Mouse (Mus musculus) Patski (cell line): ENCODE results near the gene A730049H05Rik. TPM values are rescaled to one million over a fixed set of nuclear protein-coding genes. Genes with fewer than 3 reads are reported as not detected.

ENCODE experiments used
- ATAC-seq: fragments of 100-300 bp; one replicate; pipeline ENCODE4 v1.8.0; 2021
- CTCF ChIA-PET: fragments of 350-600 bp; sonication (Branson Sonifier 250); formaldehyde crosslinking; loops from one replicate; lab custom pipeline; 2022; ENCODE audit warnings: inconsistent platforms; lab: Charles Lee
- POLR2A ChIA-PET: fragments of 350-600 bp; sonication (Branson Sonifier 250); formaldehyde crosslinking; loops from one replicate; lab custom pipeline; 2022; ENCODE audit warnings: antibody characterized with exemption, inconsistent platforms; lab: Charles Lee
- DNase-seq: peaks from one replicate; pipeline ENCODE4 v3.0.0-alpha.2; 2011; ENCODE audit warnings: low read depth, low spot score
- H3K27me3 ChIP-seq: fragments of 371-371 bp; one replicate; pipeline ENCODE4 v1.5.1; 2021
- CTCF ChIP-seq: fragments of 100-300 bp; IDR thresholded peaks from one replicate; pipeline ENCODE4 v1.5.1; 2021
- in situ Hi-C: fragments of 300-500 bp; cut with MboI; formaldehyde crosslinking; loops from 3 replicates; pipeline ENCODE4 v1.11.1; 2018; ENCODE audit warnings: low pct_unique_long_range_greater_than_20kb, mixed read lengths
- polyA plus RNA-seq: library from polyadenylated mRNA; unstranded; gene quantifications from one replicate; pipeline ENCODE4 v1.2.3, GENCODE M21; 2021

The A730049H05Rik gene
- polyA plus RNA-seq, 1 experiment from 2014 or later = 0.59 TPM

- in situ Hi-C loops = no loop called here
- TF ChIP-seq CTCF = no peak
- no peaks in the 10 kb centered on the region for H3K27me3 ChIP-seq
- ChIA-PET POLR2A (no interaction called here), CTCF (interaction anchor here (1.4 kb wide), 1 partner anchor 12 kb away, joined by 4 read pairs; no protein-coding TSS in a partner anchor)
- ATAC-seq = no peak
- DNase-seq = no peak
Measured at GRCm38 (mm10) chr6:92854873-92855272, 38.6 kb downstream of the A730049H05Rik start.

DNA sequence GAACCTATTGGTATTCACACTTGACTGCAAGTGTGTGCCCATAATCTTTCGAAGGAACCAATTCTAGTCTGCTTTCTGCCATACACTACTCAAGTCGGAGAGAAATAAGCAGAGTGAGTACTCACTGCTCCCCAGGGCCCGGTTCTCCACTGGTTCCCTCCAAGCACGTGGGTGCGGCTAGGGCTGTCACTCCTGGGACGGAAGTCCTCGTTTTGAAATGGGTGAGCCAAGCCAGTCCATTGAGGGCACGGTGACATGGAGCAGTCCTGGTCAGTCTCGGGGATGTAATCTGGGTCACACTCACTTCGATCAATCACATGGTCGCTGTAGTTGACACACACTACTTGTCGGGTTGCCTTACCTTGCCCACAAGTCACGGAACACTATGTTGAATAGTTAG is 41.5 kb downstream of the A730049H05Rik start:
- no peak for TF ChIP-seq CTCF
- ATAC-seq (no peak), DNase-seq (no peak)
- CTCF ChIA-PET = no interaction called here
- POLR2A ChIA-PET = no interaction called here
- in situ Hi-C loops = no loop called here
- H3K27me3 ChIP-seq = no peaks in the 10 kb centered on the region

DNA sequence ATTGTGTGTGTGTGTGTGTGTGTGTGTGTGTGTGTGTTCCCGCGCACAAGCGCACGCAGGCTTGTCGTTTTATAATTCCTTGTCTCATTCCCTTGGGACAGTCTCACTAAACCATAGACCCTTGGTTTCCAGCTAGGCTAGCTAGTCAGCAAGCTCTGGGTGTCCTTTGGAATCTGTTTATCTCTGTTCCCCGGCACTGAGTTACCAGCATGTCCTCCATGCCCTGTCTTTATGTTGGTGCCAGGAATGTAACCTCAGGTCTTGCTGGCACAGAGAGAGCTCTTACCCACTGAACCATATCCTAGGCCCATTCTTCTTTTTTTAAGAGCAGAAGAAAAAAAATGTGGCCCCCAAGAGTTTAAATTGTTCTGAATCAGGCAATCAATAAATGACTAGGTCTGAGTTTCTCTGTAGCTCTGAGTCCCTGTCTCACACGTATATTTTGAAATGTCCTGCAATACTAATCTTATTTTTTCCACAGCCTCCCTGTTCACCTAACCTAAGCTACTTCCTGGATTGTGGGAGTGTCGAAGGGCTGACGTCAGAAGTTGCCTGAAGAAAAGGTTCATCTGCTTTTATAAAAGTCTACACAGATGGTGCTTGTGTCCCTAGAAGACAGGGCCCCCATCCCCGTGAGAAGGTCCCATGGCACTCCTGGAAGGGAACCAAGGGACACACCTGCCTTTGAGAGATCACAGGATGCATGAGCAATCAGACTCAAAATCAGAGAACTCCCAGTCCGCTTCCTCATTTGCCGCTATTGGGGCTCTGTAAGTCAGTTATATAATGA is 42.6 kb downstream of the A730049H05Rik start:
- ChIA-PET POLR2A (no interaction called here), CTCF (interaction anchor here (0.8 kb wide), 1 partner anchor 587 kb away, joined by 3 read pairs; no protein-coding TSS in a partner anchor)
- TF ChIP-seq CTCF = no peak
- no peaks in the 10 kb centered on the region for H3K27me3 ChIP-seq
- no peak for ATAC-seq
- DNase-seq = no peak
- in situ Hi-C loops = no loop called here

DNA sequence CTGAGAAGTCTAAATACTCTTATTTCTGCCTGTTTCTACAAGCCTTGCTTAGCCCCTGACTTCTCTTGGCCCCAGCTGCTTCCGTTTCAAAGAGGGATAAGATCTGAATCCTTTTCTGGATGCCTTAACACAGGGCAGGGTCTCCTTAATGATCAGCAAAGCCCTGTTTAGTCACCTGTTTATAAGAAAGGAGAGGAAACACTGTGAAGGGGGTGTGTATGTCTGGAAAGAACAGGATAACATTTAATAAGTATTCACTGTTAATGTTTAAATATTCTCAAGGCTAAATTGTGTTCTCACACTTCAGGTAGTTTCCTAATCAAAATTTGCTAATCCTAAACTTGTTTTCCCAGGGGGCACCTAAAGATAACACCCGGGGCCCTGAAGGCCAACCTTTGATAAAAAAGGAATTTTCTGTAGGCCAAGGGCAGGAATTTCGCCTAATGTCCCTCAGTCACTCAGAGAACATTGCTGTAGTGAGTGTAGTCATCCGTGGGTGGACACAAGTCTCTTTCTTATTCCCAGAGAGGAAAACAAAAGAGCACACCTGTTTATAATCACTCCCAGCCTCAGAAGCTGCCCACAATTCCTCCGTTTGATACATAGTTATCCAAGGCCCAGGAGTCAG is 44.1 kb downstream of the A730049H05Rik start:
- no peaks in the 10 kb centered on the region for H3K27me3 ChIP-seq
- ChIA-PET POLR2A (no interaction called here), CTCF (no interaction called here)
- in situ Hi-C loops = no loop called here
- DNase-seq (no peak), ATAC-seq (no peak)
- no peak for TF ChIP-seq CTCF

GRCm38 (mm10) chr6:92862599-92862998 is 46.3 kb downstream of the A730049H05Rik start:
- DNase-seq (no peak), ATAC-seq (no peak)
- H3K27me3 ChIP-seq = no peaks in the 10 kb centered on the region
- CTCF ChIA-PET = interaction anchor here (0.8 to 1.5 kb wide), 2 partner anchors 9 to 35 kb away, joined by 3 to 7 read pairs; no protein-coding TSS in a partner anchor
- TF ChIP-seq CTCF = no peak
- in situ Hi-C loops = no loop called here
- POLR2A ChIA-PET = no interaction called here

DNA sequence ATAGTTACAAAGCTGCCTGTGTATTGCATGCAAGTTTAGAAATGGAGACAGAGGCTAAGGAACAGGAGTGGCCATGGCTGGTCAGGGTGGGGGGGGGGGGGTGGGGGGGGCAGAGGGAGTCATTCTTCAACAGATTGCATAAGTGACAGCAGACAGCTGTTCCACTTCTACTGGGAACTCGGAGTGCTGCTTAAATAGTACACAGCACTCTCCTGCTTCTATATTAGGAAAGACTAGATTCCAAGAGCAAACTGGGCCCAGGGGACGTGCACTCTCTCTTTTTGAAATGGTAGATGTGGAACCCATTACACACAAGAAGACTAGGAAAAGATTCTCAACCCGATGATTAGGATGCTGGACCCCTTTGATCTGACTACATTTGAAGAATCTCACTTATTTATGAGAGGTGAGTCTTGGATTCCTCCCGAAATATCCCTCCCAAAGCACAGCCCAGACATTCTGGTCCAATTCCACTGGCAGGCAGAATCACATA is 52.9 kb downstream of the A730049H05Rik start, which contains the start of gene Gm15737:
Gene Gm15737, plus strand, starts transcription at position 269 of the 493 bp plus-strand sequence.
- no peaks in the 10 kb centered on the region for H3K27me3 ChIP-seq
- POLR2A ChIA-PET = interaction anchor here (0.6 kb wide), 1 partner anchor 219 kb away, joined by 5 read pairs; no protein-coding TSS in a partner anchor
- DNase-seq (no peak), ATAC-seq (no peak)
- TF ChIP-seq CTCF = no peak
- in situ Hi-C loops = no loop called here
- CTCF ChIA-PET = no interaction called here

- POLR2A ChIA-PET = no interaction called here
- TF ChIP-seq CTCF = no peak
- in situ Hi-C loops = no loop called here
- DNase-seq (no peak), ATAC-seq (no peak)
- no peaks in the 10 kb centered on the region for H3K27me3 ChIP-seq
- CTCF ChIA-PET = no interaction called here
Measured at GRCm38 (mm10) chr6:92869582-92870219, 53.4 kb downstream of the A730049H05Rik start.

GRCm38 (mm10) chr6:92871813-92872212 is 55.5 kb downstream of the A730049H05Rik start:
- in situ Hi-C loops = no loop called here
- no peaks in the 10 kb centered on the region for H3K27me3 ChIP-seq
- POLR2A ChIA-PET = interaction anchor here (0.5 to 0.6 kb wide), 3 partner anchors 17 to 1948 kb away, joined by 3 read pairs; no protein-coding TSS in a partner anchor
- CTCF ChIA-PET = interaction anchor here (1.8 kb wide), 1 partner anchor 9 kb away, joined by 7 read pairs; no protein-coding TSS in a partner anchor
- TF ChIP-seq CTCF = no peak
- DNase-seq = no peak
- ATAC-seq = no peak

- no peak for DNase-seq
- CTCF ChIA-PET = interaction anchor here (1.3 to 1.8 kb wide), 2 partner anchors 10 to 25 kb away, joined by 4 to 7 read pairs; no protein-coding TSS in a partner anchor
- H3K27me3 ChIP-seq = no peaks in the 10 kb centered on the region
- no peak for TF ChIP-seq CTCF
- in situ Hi-C loops = no loop called here
- POLR2A ChIA-PET = no interaction called here
- ATAC-seq = no peak
Measured at GRCm38 (mm10) chr6:92872766-92873165, 56.5 kb downstream of the A730049H05Rik start.

DNA sequence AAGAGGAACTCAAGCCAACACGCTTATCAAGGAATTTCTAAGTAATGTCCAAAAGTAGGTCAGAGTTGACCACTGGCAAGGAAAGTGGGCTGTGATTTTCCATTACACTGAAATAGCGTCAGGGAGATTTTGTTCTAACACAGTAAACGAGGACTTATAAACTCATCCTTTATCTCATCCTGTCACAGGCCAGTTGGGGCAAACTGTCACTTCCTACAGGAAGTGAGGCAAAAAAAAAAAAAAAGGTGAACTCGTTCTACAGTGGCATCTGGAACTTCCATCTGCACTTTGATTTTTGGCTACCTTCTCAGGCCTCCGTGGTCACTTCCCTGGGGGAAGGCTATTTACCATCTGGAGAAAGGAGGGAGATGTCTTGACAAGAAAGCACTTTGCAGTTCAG is 58.6 kb downstream of the A730049H05Rik start:
- in situ Hi-C loops = no loop called here
- CTCF ChIA-PET = no interaction called here
- POLR2A ChIA-PET = no interaction called here
- ATAC-seq = no peak
- TF ChIP-seq CTCF = no peak
- no peak for DNase-seq
- no peaks in the 10 kb centered on the region for H3K27me3 ChIP-seq
